Mouse (Mus musculus): ENCODE data around the gene Golga7b.

Gene Golga7b

GRCm38 (mm10) chr19:42303210-42303813, 55.9 kb downstream of the Golga7b start:
- DNase-seq (ENCODE audit: low read depth) = no peak

GRCm38 (mm10) chr19:42304506-42304905, 57.1 kb downstream of the Golga7b start:
- no peak for DNase-seq (ENCODE audit: low read depth)

GRCm38 (mm10) chr19:42305746-42306145, 58.4 kb downstream of the Golga7b start:
- peak; percentile 63 for DNase-seq (ENCODE audit: low read depth)

- DNase-seq (ENCODE audit: low read depth) = peak; percentile 71
These were observed 58.8 kb downstream of the Golga7b start for GRCm38 (mm10) chr19:42306202-42306601.

GRCm38 (mm10) chr19:42307019-42307418, 59.6 kb downstream of the Golga7b start:
- DNase-seq (ENCODE audit: low read depth) = no peak

- no peak for DNase-seq (ENCODE audit: low read depth)
These were observed 61.6 kb downstream of the Golga7b start for GRCm38 (mm10) chr19:42308931-42309330.

GRCm38 (mm10) chr19:42311332-42311731, 64.0 kb downstream of the Golga7b start:
- peak; percentile 65 for DNase-seq (ENCODE audit: low read depth)

- no peak for DNase-seq (ENCODE audit: low read depth)
These were observed 64.8 kb downstream of the Golga7b start for GRCm38 (mm10) chr19:42312191-42312590.

- no peak for DNase-seq (ENCODE audit: low read depth)
These were observed 67.8 kb downstream of the Golga7b start for GRCm38 (mm10) chr19:42315070-42315679.

- peak; percentile 55 for DNase-seq (ENCODE audit: low read depth)
These were observed 68.5 kb downstream of the Golga7b start for GRCm38 (mm10) chr19:42315914-42316313.

GRCm38 (mm10) chr19:42316525-42316924, 69.2 kb downstream of the Golga7b start:
- no peak for DNase-seq (ENCODE audit: low read depth)

- no peak for DNase-seq (ENCODE audit: low read depth)
These were observed 69.6 kb downstream of the Golga7b start for GRCm38 (mm10) chr19:42316998-42317397.

GRCm38 (mm10) chr19:42317648-42318425, 70.5 kb downstream of the Golga7b start:
- no peak for DNase-seq (ENCODE audit: low read depth)
